In genomic region chr13:21263910-21264309, GRCm38 (mm10) we compare ENCODE assay signal across 8 mouse cellular contexts. TPM values are rescaled to one million over a fixed set of nuclear protein-coding genes. Genes with fewer than 3 reads are reported as not detected.
DNase-seq lines count a peak whose midpoint lies in the region; ATAC-seq and TF ChIP-seq lines count a peak whose summit lies in the region.

No protein-coding gene starts in this region.

- TF ChIP-seq CTCF in bone marrow macrophage, adult 2 months (IDR thresholded peaks at IDR 0.05; ENCODE audit: low read depth, low read length), result no peak

- H3K4me2 ChIP-seq in heart, embryonic 11.5 days, result peak overlapping the region; percentile 55
- H3K4me2 ChIP-seq in hindbrain, embryonic 11.5 days (replicated peaks; ENCODE audit: low read depth, low read length), result peak overlapping the region; percentile 37
- H3K4me2 ChIP-seq in midbrain, embryonic 12.5 days (replicated peaks), result peak overlapping the region; percentile 47

- WGBS in heart, embryonic 11.5 days (ENCODE audit: insufficient replicate concordance), result 2% methylated on average over 11 of the region's 11 CpGs
- WGBS in hindbrain, embryonic 11.5 days, result 1% methylated on average over 11 of the region's 11 CpGs
- 2% methylated on average over 11 of the region's 11 CpGs for WGBS in midbrain, embryonic 12.5 days

- no peak for TF ChIP-seq POLR2A in bone marrow macrophage, adult 2 months (IDR thresholded peaks at IDR 0.05; ENCODE audit: borderline replicate concordance, low read depth, low read length)

- no peak overlapping the region for H3K27ac ChIP-seq in heart, embryonic 11.5 days (ENCODE audit: low read depth, low read length)
- no peak overlapping the region for H3K27ac ChIP-seq in bone marrow macrophage, adult 2 months (ENCODE audit: insufficient read depth, low read depth, low read length)
- H3K27ac ChIP-seq in hindbrain, embryonic 11.5 days (ENCODE audit: low read depth, low read length), result no peak overlapping the region
- no peak overlapping the region for H3K27ac ChIP-seq in midbrain, embryonic 12.5 days (replicated peaks)

- DNase-seq in heart, adult 18-20 months, result no peak
- peak; percentile 39 for DNase-seq in hindbrain, embryonic 11.5 days (ENCODE audit: low spot score)
- no peak for DNase-seq in adrenal gland, postnatal 10 days
- no peak for DNase-seq in adrenal gland, adult 8-10 months
- no peak for DNase-seq in layer of hippocampus, adult 8-10 months (ENCODE audit: low spot score in 2 of 2)

- ATAC-seq in heart, embryonic 11.5 days (replicated peaks; ENCODE audit: insufficient number of reproducible peaks, low FRiP score, low TSS enrichment), result no peak
- no peak for ATAC-seq in hindbrain, embryonic 11.5 days (ENCODE audit: low FRiP score)
- ATAC-seq in midbrain, embryonic 12.5 days (ENCODE audit: low FRiP score, low read depth), result no peak

- no peaks in the 10 kb centered on the region for H3K27me3 ChIP-seq in heart, embryonic 11.5 days (ENCODE audit: control insufficient read depth, insufficient read depth, low read length)
- no peaks in the 10 kb centered on the region for H3K27me3 ChIP-seq in hindbrain, embryonic 11.5 days (ENCODE audit: control insufficient read depth, insufficient read depth, low read length)
- H3K27me3 ChIP-seq in midbrain, embryonic 12.5 days, result peaks cover 29% of the 10 kb centered on the region

- H3K9ac ChIP-seq in heart, embryonic 11.5 days (ENCODE audit: low read depth, low read length), result peak overlapping the region; percentile 65
- H3K9ac ChIP-seq in hindbrain, embryonic 11.5 days (ENCODE audit: low read depth, low read length), result peak overlapping the region; percentile 3; the same call in 1 of the 2 replicates
- peak overlapping the region; percentile 44 for H3K9ac ChIP-seq in midbrain, embryonic 12.5 days (replicated peaks)

- H3K36me3 ChIP-seq in heart, embryonic 11.5 days (ENCODE audit: control insufficient read depth, insufficient read depth, low read length), result no peaks in the 10 kb centered on the region
- H3K36me3 ChIP-seq in hindbrain, embryonic 11.5 days (ENCODE audit: control insufficient read depth, insufficient read depth, low read length), result no peaks in the 10 kb centered on the region
- no peaks in the 10 kb centered on the region for H3K36me3 ChIP-seq in midbrain, embryonic 12.5 days

- peaks cover 1% of the 10 kb centered on the region; the same call in 1 of the 2 replicates for H3K4me1 ChIP-seq in heart, embryonic 11.5 days (ENCODE audit: control insufficient read depth, insufficient read depth, low read length)
- no peaks in the 10 kb centered on the region; the same call in 1 of the 2 replicates for H3K4me1 ChIP-seq in bone marrow macrophage, adult 2 months (ENCODE audit: control insufficient read depth, insufficient read depth, low read length)
- no peaks in the 10 kb centered on the region for H3K4me1 ChIP-seq in hindbrain, embryonic 11.5 days (replicated peaks; ENCODE audit: control insufficient read depth, insufficient read depth, low read length)
- H3K4me1 ChIP-seq in midbrain, embryonic 12.5 days, result peaks cover 12% of the 10 kb centered on the region

- no peaks in the 10 kb centered on the region for H3K9me3 ChIP-seq in heart, embryonic 11.5 days (replicated peaks; ENCODE audit: control insufficient read depth, low read length)
- H3K9me3 ChIP-seq in hindbrain, embryonic 11.5 days (ENCODE audit: control insufficient read depth, low read length), result no peaks in the 10 kb centered on the region
- H3K9me3 ChIP-seq in midbrain, embryonic 12.5 days, result no peaks in the 10 kb centered on the region

- peak overlapping the region; percentile 49 for H3K4me3 ChIP-seq in heart, embryonic 11.5 days (ENCODE audit: low read depth, low read length)
- peak overlapping the region; percentile 47 for H3K4me3 ChIP-seq in bone marrow macrophage, adult 2 months (ENCODE audit: insufficient read depth, low read length)
- H3K4me3 ChIP-seq in hindbrain, embryonic 11.5 days (ENCODE audit: low read depth, low read length), result peak overlapping the region; percentile 34
- peak overlapping the region; percentile 42 for H3K4me3 ChIP-seq in midbrain, embryonic 12.5 days

RNA-seq across cellular contexts. Expression of gene Gpx5, which starts 28.6 kb away (rescaled TPM):
- not detected in 2 replicates for polyA plus RNA-seq in heart, embryonic 11.5 days (2014; fragmentation: Nextera tagmentation; extraction: Ambion mirVana)
- total RNA-seq in heart, adult 18-20 months (2021), result not detected
- not detected in 2 replicates for polyA plus RNA-seq in bone marrow macrophage, adult 2 months (2012; ENCODE audit: insufficient read depth, insufficient read length, missing spikeins)
- not detected in 2 replicates for polyA plus RNA-seq in hindbrain, embryonic 11.5 days (2014; fragmentation: Nextera tagmentation; extraction: Ambion mirVana)
- polyA plus RNA-seq in midbrain, embryonic 12.5 days (2016; fragmentation: Nextera tagmentation; extraction: Ambion mirVana), result not detected in 2 replicates
- not detected for total RNA-seq in adrenal gland, postnatal 10 days (2021)
- not detected for total RNA-seq in adrenal gland, adult 8-10 months (2022)
- total RNA-seq in layer of hippocampus, adult 8-10 months (2022), result not detected

RNA-seq across cellular contexts. Expression of gene Gpx6, which starts 48.0 kb away (rescaled TPM):
- not detected in 2 replicates for polyA plus RNA-seq in heart, embryonic 11.5 days (2014; fragmentation: Nextera tagmentation; extraction: Ambion mirVana)
- total RNA-seq in heart, adult 18-20 months (2021), result not detected
- polyA plus RNA-seq in bone marrow macrophage, adult 2 months (2012; ENCODE audit: insufficient read depth, insufficient read length, missing spikeins), result not detected in 2 replicates
- polyA plus RNA-seq in hindbrain, embryonic 11.5 days (2014; fragmentation: Nextera tagmentation; extraction: Ambion mirVana), result 0.32 TPM in 1 of 2 replicates, not detected in the other
- polyA plus RNA-seq in midbrain, embryonic 12.5 days (2016; fragmentation: Nextera tagmentation; extraction: Ambion mirVana), result not detected in 2 replicates
- under 1 TPM in 1 of 2 experiments, not detected in 1; 0.27 TPM for total RNA-seq in adrenal gland, postnatal 10 days (2021)
- not detected for total RNA-seq in adrenal gland, adult 8-10 months (2022)
- total RNA-seq in layer of hippocampus, adult 8-10 months (2022), result not detected

Comparison
In these comparisons a context has a peak if more than half of its experiments do, and no peak if none do; other contexts are left out.
1. H3K9ac ChIP-seq: peak in every context shown above with its lines; median percentile 65 in heart, embryonic 11.5 days; 44 in midbrain, embryonic 12.5 days; 3 in hindbrain, embryonic 11.5 days.